Comparison of ENCODE assay signal across 25 mouse cellular contexts in the genomic region with DNA sequence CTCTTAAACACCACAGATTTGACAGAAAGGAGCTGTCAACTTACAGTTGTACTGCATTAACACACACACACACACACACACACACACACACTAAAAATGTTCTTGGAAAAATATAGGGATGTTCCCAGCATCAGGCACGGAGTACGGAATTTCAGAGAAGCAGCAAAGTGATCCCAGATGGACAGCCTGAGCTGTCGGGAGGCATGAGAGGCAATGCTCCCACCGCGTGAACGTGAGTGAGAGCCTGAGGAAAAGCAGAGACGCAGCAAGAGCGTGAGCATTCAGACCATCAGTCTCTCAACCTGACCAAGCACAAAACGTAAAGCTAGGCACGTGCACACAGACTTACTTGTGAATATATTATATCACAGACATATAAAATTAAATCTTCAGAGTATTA.
A peak's percentile ranks its signal among the peaks of the same experiment; 100 is the strongest.
DNase-seq lines count a peak whose midpoint lies in the region; ATAC-seq lines count a peak whose summit lies in the region.
"Had no signal": no experiment of that assay in that cellular context is flagged by ENCODE, and none has a peak within 500 bp of the region (broad histone marks: within the 10 kb centered on the region; RNA-seq: fewer than 3 reads in every experiment).

No protein-coding gene starts in this region.

- H3K4me3 ChIP-seq in embryonic facial prominence, embryonic 10.5 days: no peak overlapping the region
- H3K4me3 ChIP-seq in embryonic facial prominence, embryonic 13.5 days: no peak overlapping the region
- H3K4me3 ChIP-seq: embryonic facial prominence, embryonic 12.5 days; forebrain, embryonic 13.5 days; forebrain, embryonic 15.5 days had no signal

- no peaks in the 10 kb centered on the region for H3K9me3 ChIP-seq in embryonic facial prominence, embryonic 10.5 days
- H3K9me3 ChIP-seq in embryonic facial prominence, embryonic 13.5 days: no peaks in the 10 kb centered on the region
- H3K9me3 ChIP-seq: embryonic facial prominence, embryonic 12.5 days; forebrain, embryonic 13.5 days; forebrain, embryonic 15.5 days; G1E had no signal

- no peak overlapping the region for H3K4me2 ChIP-seq in embryonic facial prominence, embryonic 13.5 days
- H3K4me2 ChIP-seq: embryonic facial prominence, embryonic 12.5 days; forebrain, embryonic 13.5 days; forebrain, embryonic 15.5 days had no signal

- peak; percentile 58 for DNase-seq in embryo, embryonic 10 days (ENCODE audit: low spot score)
- DNase-seq in embryo, embryonic 9.5 days (ENCODE audit: extremely low spot score): no peak
- DNase-seq in embryonic facial prominence, embryonic 10.5 days (ENCODE audit: low spot score): peak; percentile 63
- DNase-seq in kidney, postnatal 36 days: no peak
- no peak for DNase-seq in heart, adult 11 months
- no peak for DNase-seq in gastrocnemius, adult 8-10 months (ENCODE audit: low spot score in 2 of 2)
- DNase-seq: adrenal gland, adult 8-10 months; adrenal gland, postnatal 14 days; adrenal gland, postnatal 36 days; B cell, adult 2 months; cerebellum, adult 11-12 months; cerebellum, adult 2 months; cerebellum, adult 9-10 months; cerebellum, postnatal 10 days; cerebellum, postnatal 25 days; forebrain, postnatal 0 days had no signal

- H3K27ac ChIP-seq in embryonic facial prominence, embryonic 10.5 days (replicated peaks): peak overlapping the region; percentile 51
- no peak overlapping the region for H3K27ac ChIP-seq in embryonic facial prominence, embryonic 13.5 days
- H3K27ac ChIP-seq: embryonic facial prominence, embryonic 12.5 days; forebrain, embryonic 13.5 days; forebrain, embryonic 15.5 days had no signal

- H3K36me3 ChIP-seq in embryonic facial prominence, embryonic 10.5 days (replicated peaks): no peaks in the 10 kb centered on the region
- no peaks in the 10 kb centered on the region for H3K36me3 ChIP-seq in embryonic facial prominence, embryonic 13.5 days
- H3K36me3 ChIP-seq: embryonic facial prominence, embryonic 12.5 days; forebrain, embryonic 15.5 days; G1E had no signal

- H3K27me3 ChIP-seq in embryonic facial prominence, embryonic 10.5 days (replicated peaks; ENCODE audit: low read depth, poor library complexity, severe bottlenecking): no peaks in the 10 kb centered on the region
- H3K27me3 ChIP-seq in embryonic facial prominence, embryonic 13.5 days: no peaks in the 10 kb centered on the region
- H3K27me3 ChIP-seq: CH12.LX; embryonic facial prominence, embryonic 12.5 days; forebrain, embryonic 13.5 days; forebrain, embryonic 15.5 days had no signal

- H3K9ac ChIP-seq in embryonic facial prominence, embryonic 13.5 days: no peak overlapping the region
- H3K9ac ChIP-seq: embryonic facial prominence, embryonic 12.5 days; forebrain, embryonic 13.5 days; forebrain, embryonic 15.5 days; forebrain, postnatal 0 days had no signal

- ATAC-seq in embryonic facial prominence, embryonic 13.5 days (ENCODE audit: insufficient number of reproducible peaks, insufficient read depth, low FRiP score, low TSS enrichment, low read depth): 0 out of 2 replicates have a peak, but pooled peaks have one; percentile 37
- ATAC-seq: activated CD4-positive, CD25-positive, alpha-beta regulatory T cell, adult 4 months; CD4-positive, CD25-positive, alpha-beta regulatory T cell, adult 4 months; forebrain, embryonic 13.5 days; forebrain, embryonic 15.5 days; forebrain, postnatal 0 days; Patski had no signal

- peaks cover 33% of the 10 kb centered on the region for H3K4me1 ChIP-seq in embryonic facial prominence, embryonic 10.5 days
- peaks cover 15% of the 10 kb centered on the region for H3K4me1 ChIP-seq in embryonic facial prominence, embryonic 13.5 days
- H3K4me1 ChIP-seq: forebrain, embryonic 13.5 days; forebrain, embryonic 15.5 days had no signal

- WGBS in embryonic facial prominence, embryonic 10.5 days: 52% methylated on average over 10 of the region's 10 CpGs
- 34% methylated on average over 10 of the region's 10 CpGs for WGBS in embryonic facial prominence, embryonic 13.5 days

Comparison
In these comparisons a context has a peak if more than half of its experiments do, and no peak if none do; other contexts are left out.
1. DNase-seq: peak in embryo, embryonic 10 days (single experiment) and embryonic facial prominence, embryonic 10.5 days (single experiment); none in embryo, embryonic 9.5 days (single experiment), kidney, postnatal 36 days (0 of 2), heart, adult 11 months (single experiment) and gastrocnemius, adult 8-10 months (0 of 2).